Mouse (Mus musculus) cerebellum, adult 11-12 months (tissue): ENCODE measurements at regions not wholly inside any gene's neighbourhood (a gene's known extent, or its start where the extent isn't known, plus 50 kb on each side); places are given as distances from the start of the nearest gene placed in this dataset.

Experiments
- DNase-seq: peaks from one replicate; pipeline ENCODE4 v3.0.0; 2022

- DNase-seq: peak; percentile 2
Observed at GRCm38 (mm10) chrX:115543145-115543544, 635.8 kb downstream of the Ube2dnl2 start.

GRCm38 (mm10) chrX:115586111-115586865 lies 678.9 kb downstream of the Ube2dnl2 start:
- no peak for DNase-seq
